Mouse (Mus musculus) ES-E14 (cell line): ENCODE measurements around the gene Orm1.

Experiments
- CHD2 ChIP-seq: IDR thresholded peaks from 2 replicates; pipeline ENCODE4 v1.6.1; 2014; ENCODE audit warnings: mild to moderate bottlenecking, low read depth, low read length, inconsistent platforms
- HCFC1 ChIP-seq: IDR thresholded peaks from 2 replicates; pipeline ENCODE4 v1.6.1; 2012; ENCODE audit warnings: low read length, inconsistent platforms, borderline replicate concordance; ENCODE audit not compliant: insufficient read depth
- ZC3H11A ChIP-seq: IDR thresholded peaks from 2 replicates; pipeline ENCODE4 v1.6.1; 2012; ENCODE audit warnings: low read depth, mild to moderate bottlenecking, inconsistent platforms, low read length, borderline replicate concordance
- ZNF384 ChIP-seq: IDR thresholded peaks from 2 replicates; pipeline ENCODE4 v1.6.1; 2012; ENCODE audit warnings: low read depth, low read length, inconsistent platforms

GRCm38 (mm10) chr4:63377483-63377882 is 33.1 kb downstream of the Orm1 start:
- TF ChIP-seq ZNF384 (no peak), HCFC1 (no peak), ZC3H11A (no peak), CHD2 (no peak)
